Mouse (Mus musculus) embryo, embryonic 11.5 days (tissue): ENCODE data around the gene Prpf8.
"Not testable (repeated sequence)": the region's sequence is repeated elsewhere in the genome, so short reads cannot be mapped to it uniquely, and the experiment has no call there.

Experiments
- DNase-seq: peaks from one replicate; pipeline ENCODE4 v3.0.0-alpha.2; 2012; ENCODE audit warnings: low read depth, low spot score

Gene Prpf8

DNA sequence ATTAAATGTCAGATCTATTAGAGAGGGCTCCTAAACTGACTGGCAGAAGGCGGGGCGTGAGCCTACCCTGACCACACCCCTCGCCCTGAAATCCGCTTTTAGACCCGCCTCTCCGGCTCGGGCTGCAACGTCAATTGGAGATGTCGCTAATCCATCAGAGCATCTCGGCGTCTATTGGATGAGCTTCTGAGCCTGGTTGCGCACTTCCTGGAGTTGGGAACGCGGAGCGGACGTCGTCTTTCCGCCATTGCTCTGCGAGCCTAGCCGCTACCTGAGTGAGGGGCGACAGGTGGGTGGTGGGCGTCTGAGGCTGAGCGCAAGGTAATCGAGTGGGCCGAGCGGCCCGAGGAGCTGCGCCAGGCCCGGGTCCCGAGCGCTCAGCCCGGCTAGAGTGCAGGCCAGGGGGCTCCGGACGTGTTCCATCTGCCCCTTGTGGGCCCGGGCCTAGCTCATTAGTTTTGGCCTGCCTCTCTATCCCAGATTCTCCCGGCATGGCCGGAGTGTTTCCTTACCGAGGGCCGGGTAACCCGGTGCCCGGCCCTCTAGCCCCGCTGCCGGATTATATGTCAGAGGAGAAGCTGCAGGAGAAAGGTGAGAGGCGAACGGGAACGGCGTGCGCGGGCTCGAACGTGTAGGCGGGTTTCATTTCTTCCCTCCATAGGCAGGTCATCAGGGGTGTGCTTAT is at the start of gene Prpf8:
TSS of gene Prpf8 (plus strand) at position 216 of the 685 bp plus-strand sequence.
- DNase-seq, result peak; percentile 92

DNA sequence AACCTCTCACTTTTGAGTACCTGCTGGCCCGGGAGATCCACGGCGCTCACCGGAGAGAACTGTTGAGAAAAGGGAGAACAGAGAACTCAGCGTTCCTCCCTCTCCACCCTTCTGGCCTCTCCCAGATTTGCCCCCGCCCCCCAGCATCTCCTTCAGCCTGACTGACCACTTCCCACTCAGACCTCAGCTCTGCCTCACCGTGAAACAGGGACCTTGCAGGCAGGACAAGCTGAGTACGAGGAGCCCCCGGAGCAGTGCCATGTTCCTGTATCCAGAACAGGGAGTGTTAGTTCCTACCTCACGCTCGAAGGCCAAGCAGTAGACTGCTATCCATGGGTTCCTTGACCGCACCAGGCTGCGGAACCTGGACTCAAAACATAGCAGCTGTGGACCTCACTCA is 48.4 kb upstream of the Prpf8 start:
- DNase-seq, result no peak

DNA sequence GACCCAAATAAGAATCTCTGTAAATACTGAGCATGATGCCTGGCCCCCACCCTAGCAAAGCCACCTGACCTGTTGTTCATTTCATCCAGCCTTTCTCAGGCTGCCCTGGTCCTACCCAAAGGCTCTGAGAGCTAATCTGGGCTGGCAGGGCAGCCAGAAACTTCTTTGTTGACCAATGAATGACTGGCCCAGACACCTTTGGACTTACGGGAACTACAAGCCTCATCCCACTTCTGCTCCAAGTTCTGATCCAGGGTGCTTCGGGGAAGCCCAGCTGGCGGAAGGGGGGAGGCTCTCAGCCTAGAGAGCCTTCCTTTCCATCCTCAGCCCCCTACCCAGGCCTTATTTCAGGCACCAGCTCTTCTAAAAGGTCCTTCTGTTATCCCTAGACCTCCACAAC is 47.8 kb upstream of the Prpf8 start:
- DNase-seq, result no peak

DNA sequence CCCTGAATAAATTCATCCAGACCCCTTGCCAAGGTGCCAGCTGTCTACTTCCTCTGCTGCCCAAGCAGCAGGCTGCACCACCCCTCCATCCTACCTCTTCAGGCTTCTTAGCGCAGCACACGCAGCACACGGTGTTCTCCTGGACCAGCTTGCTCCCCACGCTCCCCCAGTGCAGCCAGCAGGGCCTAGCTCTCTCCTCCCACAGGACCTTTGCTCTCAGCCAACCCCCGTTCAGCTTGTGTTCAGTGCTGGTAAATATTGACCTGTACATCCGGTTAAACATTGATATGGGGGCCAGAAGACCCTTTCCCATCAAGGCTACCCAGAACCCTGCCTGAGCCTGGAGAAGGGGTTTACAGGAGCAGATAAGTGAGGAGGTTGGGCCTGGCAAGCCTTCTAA is 47.3 kb upstream of the Prpf8 start, which contains the start of gene Serpinf2:
TSS of gene Serpinf2 (minus strand) at position 229 of the 400 bp plus-strand sequence.
- no peak for DNase-seq

DNA sequence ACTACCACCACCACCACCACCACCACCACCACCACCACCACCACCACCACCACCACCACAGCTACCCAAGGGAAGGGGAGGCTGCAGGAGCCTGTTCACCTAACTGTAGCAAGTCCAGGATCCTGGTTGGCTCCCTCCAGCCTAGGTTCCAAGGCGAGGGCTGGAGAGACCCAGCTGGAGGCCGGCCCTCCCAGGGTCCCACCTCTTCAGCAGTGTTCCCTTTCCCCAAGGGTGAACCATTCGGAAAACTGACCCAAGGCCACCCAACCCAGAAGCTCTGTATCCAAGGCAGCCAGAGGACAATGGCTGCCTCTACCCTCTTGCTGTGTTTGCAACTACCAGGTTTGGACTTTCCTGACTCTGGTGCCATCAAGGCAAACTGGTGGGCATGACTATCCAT is 46.7 kb upstream of the Prpf8 start:
- no peak for DNase-seq

DNA sequence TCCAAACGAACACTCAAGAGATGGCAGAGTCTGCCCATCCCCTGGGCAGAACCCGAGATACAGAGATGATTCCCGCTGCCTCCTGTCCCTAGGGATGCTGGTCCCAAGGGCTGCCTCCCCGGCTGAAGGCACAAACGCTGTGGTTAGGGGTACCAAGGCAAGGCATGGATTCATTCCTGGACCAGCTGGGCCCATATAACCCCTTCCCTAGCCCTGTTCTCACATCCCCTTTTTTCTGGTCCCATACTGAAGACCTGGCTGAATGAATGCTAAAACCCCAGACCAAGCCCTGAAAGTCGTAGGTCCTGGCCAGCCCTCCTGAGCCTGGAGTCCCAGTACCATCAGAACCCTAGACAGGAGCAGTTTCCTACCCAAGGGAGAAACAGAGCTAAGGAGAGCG is 45.6 kb upstream of the Prpf8 start:
- DNase-seq, result no peak

DNA sequence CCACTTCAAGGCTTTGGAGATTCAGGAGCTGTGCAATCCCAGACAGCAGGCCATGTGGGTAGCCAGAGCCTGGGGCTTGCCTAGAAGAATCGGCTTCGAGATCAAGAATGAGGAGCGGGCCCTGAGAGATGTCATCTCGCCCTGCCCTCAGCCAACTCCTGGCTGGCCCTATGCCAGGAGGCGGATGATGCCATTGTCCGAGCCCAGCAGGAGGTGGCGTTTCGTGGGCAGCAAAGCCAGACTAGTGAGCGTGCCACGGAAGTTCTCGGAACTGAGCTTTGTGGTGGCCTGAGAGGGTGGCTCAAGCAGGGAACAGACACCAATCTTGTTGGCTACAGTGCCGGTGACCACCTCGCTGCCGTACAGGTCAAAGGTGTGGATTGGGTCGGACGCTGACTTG is 45.0 kb upstream of the Prpf8 start:
- DNase-seq, result no peak

DNA sequence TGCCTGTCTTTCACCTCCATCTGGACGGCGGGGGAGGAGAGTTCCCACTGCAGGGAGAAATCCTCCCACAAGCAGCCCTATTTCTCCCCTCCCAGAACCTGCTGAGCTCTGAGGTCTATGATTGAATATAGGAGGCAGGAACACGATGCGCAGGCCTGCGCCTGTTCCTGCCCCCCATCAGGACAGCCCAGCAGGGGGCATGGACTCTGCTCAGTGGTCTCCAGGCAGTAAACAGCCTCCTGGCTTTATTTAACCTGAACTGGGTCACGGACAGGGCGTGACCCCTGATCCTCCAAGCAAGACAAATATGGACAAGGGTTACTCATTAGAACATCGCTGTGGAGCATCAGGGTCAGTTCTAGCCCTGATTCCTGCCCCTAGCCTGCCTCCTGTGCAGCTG is 42.9 kb upstream of the Prpf8 start:
- no peak for DNase-seq

DNA sequence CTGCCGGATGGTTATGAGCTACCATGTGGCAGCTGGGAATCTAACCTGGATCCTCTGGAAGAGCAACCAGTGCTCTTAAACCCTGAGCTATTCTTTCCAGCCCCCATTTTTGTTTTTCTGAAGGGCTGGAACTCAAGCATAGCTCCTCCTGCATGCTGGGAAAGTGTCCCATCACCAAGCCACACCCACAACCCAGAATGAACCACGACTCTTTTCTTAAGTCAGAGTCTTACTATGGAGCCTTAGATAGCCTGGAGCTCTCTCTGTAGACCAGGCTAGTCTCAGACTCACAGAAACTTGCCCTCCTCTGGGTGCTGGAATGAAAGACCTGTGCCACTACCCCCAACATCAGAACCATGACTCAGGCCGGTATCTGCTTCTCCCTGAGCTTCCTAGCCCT is 38.0 kb upstream of the Prpf8 start:
- no peak for DNase-seq

DNA sequence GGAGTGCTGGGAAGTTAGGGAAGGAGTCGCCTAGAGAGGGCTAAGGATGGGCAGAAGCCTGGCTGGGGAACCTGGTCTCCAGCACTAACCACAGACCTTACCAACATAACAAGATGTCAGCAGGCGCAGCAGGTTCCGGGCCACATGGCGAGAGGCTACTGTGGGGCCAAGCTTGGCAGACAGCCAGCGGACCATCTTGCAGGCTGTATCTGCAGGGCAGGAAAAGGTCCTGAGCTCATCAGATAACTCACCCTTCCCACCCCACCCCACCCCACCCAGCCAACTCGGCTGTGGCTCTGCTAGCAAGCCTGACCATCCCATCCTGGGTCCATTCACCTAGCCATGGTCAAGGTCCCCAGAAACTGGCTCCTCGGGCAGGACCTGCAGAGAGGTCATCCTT is 36.9 kb upstream of the Prpf8 start:
- no peak for DNase-seq

DNA sequence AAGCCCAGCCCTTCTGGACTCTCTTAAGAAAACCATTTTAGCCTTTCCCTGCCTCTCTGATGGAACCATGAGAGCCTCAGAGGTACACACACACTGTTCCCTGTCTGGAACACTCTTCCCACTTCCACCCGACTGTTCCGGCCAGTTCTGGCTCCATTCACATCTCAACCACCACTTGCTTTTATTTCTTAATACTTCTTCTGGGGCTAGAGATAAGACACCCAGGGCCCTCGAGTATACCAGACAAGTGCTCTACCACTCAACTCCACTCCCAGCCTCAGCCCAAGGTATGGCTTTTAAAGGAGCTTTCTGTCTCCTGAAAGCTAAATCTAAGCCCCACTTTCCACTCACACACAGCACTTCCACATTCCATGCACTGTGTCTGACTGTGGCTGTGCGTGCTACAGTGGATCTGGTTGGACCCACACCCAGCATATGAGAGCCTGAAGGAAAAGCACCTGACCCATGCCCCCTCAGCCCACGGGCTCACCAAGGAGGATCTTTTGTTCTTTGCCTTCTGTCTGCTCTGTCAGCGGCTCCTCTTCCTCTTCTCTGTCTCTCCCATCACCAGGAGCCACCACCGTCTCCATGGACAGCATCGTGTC is 36.2 kb upstream of the Prpf8 start:
- no peak for DNase-seq

DNA sequence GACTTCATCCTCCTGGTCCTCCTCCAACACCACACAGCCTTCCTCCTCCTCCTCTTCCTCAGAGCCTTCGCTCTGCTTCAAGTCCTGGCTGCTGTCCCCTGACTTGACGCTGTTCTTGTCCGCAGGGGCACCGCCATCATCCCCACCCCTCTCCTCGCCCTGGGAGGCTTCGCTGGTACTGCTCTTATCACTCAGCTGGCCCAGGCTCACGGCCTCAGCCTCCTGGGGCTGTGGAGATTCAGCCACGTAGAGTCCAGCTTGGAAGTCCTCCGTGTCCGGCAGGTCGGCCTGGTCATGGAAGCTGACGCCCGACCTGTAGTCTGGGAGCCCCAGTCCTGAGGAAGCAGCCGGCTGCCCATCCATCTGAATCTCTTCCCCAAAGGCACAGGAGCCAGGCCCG is 35.7 kb upstream of the Prpf8 start:
- DNase-seq, result no peak

DNA sequence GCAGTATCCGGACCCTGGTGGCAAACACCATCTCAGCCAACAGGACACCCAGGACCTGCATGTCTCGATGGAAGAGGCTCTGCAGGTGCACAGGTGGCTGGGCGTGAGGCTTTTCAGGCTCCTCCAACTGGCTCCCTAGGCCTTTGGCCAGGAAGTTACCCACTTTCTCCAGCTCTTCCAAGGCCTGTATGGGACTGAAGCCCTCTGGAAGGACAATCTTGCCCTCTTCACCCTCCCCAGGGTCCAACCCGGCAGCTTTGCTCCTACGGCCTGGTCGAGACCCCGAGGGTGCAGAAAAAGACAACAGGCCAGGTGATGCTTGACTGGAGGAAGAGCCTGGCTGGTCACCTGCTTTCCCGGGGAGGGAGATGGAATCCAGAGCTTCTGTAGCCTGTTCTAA is 34.5 kb upstream of the Prpf8 start:
- no peak for DNase-seq

DNA sequence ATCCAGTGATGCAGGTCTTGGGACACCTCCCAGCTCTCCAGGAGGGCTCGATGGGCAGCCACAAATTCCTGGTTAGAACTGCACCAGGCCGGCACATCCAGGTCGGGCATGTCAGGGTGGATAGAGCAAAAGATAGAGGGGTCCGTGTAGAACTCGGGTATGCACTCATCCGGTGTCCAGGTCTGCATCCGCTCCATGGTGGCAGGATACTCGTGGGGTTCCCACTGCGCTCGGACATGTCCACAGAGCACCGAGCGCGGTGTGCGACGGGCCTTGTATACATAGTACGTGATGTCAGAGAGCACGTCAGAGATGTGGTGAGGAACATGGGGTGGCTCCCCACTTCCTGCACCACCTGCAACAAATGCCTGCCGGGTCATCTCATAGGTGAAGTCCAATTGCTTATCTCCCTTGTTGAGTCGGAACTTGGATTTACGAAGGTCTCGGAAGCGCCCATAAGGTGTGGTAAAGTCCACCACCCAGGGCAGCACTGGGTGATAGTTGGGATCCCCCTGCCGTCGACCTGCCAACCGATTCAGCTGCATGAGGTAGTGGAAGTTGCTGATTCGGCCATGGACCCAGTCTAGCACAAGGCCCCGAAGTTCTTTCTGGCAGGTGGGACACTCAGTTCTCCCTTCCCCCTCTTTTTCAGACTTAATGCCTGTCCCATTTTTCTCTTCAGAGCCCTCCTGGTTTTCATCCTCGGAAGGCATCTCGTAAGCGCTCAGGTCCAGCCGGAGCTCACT is 33.6 kb upstream of the Prpf8 start:
- no peak for DNase-seq

DNA sequence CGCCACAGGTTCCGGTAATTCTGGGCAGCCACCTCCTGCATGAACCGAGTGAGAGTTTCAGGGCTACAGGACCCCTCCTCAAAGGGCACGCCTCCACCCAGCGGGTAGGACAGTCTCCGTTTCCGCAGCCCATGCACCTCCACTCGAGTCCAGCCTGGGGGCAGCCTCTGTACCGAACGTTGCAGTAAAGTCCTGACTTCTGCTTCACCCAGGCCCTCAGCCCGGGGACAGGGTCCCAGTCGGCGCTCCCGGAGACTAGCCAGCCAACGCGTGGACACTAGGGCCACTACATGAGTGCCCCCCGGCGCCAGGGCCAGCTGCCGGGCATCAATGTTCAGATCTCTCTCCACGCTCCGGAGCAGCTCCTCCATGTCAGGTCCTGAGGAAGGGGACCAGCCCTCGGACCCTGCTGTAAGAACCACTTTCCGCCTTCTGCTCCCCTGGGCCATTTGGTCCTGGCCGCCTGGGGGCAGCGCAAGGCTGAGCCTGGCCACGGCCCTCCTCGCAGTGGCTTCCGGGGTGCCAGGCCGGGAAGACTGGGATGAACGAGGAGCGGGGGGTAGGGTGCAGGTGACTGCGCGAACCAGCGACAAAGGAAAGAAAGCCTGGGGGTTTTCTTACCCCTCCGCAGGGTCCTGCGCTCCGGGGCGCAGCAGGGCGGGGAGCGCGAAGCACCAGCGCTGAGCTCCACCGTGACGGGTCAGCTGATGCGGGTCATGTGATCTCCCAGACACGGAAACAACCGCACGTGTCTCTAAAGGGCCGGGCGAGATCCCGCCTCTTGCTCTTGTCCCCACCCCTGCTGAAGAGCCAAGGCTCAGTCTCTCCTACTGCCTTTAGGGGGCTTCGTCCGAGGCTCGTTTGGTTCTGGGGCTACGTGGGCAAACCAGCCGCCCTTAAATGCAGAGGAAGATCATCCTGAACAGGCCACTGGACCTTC is 32.4 kb upstream of the Prpf8 start, which contains the start of gene Wdr81:
TSS of gene Wdr81 (minus strand) at position 727 of the 940 bp plus-strand sequence.
- DNase-seq, result peak; percentile 81

DNA sequence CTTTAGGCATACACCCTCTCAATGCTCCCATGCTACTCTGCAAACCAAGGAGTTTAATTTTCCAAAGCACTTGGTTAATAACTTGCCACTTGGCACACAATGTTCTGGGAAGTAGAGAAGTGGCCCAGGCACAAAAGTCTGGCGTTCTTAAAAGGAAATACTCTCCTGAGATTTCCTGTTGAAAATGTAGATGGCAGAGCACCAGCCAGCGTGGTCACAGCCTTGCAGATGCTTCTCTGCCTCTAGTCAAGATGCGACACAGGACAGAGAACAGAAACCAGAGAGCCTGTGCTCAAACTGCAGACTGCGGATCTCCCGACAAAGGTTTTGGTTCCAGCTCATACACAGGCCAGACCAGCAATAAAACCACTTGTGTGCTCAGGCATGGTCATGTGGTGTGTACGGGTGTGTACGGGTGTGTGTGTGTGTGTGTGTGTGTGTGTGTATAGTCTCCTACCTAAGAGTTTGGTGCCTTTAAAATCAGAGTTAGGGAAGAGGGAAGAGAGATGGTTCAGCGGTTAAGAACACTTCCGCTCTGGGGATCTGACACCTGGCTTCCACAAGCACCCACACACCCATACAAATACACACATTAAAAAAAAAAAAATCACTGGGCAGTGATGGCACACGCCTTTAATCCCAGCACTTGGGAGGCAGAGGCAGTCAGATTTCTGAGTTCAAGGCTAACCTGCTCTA is 31.4 kb upstream of the Prpf8 start:
- no peak for DNase-seq

DNA sequence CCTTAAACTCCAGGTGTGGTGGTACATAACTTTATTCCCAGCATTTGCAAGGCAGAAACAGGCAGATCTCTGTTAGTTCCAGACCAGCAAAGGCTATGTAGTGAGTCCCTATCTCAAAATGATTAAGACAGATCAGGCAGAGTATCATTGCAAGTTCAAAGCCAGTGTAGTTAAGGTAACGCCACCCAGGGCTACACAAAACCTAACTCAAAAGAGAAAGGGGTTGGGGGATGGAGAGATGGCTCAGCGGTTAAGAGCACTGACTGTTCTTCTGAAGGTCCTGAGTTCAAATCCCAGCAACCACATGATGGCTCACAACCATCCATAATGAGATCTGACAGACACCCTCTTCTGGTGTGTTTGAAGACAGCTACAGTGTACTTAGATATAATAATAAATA is 30.6 kb upstream of the Prpf8 start:
- not testable (repeated sequence) for DNase-seq

DNA sequence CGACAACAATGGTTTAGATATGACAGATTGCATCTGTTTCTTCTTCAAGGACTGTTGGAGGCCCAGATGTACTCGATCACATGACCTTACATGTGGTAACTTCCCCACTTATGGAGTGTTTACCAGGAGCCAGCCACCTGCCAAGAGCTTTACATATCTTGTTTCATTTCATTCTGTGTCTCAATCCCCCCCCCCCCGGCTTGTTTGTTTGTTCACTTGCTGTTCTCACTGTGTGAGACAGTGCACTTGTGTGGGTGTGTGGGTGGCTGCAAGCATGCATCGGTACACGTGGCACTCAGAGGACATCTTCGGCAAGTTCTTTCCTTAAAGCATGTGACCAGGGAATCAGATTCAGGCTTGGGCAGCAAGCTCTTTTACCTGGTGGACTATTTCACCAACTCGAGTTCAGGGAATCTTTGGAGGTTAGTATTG is 30.2 kb upstream of the Prpf8 start:
- no peak for DNase-seq

DNA sequence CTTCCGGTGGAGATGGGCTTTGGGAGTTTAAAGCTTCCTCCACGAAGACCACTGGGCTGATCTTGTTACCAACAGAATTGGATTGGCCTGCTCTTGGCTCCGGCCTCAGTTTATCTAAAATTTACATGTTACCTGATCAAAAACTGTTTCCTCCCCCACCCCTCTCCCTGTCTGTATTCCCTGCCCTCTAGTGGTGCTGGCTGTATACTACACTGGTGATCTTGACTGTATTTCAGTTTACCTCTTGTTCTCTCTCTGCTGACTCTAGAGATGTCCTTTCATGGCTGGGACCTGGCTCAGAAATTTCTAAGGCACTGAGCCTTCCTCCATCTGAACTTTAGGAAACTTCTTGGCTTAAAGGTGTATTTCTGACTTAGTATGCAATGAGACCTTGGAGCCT is 28.4 kb upstream of the Prpf8 start:
- DNase-seq, result no peak

DNA sequence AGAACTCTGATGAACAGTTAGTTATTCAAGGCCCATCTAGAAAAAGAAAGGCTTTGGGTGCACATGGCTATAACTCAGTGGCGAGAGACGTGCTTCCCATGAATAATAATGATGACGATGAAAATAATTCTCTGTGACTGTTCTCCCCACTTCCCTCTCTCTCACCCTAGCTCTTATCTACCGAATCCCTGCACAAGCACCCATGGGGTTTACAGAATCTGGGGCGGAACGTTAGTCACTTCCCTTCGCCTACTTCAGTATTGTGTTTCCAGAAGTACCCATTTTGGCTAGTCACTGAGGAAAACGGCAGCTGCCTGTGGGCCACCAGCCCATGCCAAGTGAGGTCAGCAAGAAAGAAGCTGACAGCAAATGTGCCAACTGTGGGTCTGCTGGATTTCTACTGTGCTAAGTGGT is 28.0 kb upstream of the Prpf8 start:
- no peak for DNase-seq

DNA sequence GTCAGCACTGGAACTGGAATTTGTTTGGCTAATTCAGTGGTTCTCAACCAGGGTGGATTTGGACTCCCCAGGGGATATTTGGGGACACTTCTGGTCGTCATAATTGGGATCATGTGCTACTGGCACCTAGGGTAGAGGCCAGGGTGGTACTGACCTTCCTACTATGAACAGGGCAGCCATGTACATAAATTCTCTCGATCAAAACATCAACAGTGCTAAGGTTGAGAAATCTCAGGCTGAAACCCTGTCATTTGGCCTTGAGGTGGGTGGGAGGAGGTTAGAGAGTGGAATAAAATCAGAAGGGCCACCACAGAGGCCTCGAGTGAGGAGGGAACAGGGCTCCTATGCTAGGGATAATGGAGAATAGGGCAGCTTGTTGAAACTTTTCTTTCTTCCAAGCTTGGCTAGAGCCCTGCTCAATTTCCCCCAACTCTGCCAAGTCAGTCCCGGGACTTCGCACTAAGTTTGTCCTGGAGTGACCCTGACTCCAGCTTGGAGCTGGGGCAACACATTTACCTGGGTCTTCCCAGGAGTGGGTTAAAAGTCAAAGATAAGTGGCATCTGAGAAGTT is 27.4 kb upstream of the Prpf8 start:
- no peak for DNase-seq
